Mouse (Mus musculus): ENCODE measurements around the gene C5ar1.

DNA sequence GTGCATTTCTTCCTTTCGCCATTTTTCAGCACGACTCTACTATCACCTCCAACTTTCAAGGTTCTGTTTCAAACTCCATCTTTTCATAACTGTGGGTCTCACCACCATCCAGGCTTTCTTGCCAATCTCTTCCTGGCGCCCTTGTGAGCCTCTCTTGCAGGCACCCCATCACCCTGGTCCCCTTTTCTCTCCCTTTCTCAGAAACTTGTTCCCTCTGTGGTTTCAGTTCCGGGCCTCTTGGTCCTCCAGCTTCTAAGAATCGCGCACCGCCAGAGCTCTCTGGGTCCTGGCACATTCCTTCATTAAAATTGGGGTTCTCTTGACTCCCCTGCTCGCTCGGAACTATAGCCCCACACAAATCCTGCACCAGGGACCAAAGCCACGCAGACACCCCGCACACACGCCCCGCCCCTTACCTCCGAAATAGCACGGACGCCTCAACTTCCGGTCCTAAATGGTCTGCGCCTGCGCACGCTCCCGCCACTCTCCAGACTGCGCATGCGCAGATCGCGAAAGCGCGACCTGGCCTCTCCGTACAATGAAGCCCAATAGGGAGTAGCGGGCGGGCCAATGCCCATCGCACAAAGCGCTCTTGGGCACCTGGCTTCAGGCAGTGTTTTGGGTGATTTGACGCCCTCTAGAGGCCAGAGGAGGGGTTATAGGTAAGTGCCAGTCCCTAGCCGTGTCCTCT lies 37.6 kb downstream of the C5ar1 start, which contains the start of gene Dhx34:
- TF ChIP-seq MYC (IDR thresholded peaks at IDR 0.05; ENCODE audit: low read depth, low read length), result 0 out of 2 replicates have a peak, but pooled peaks have one; percentile 17
- no peak for TF ChIP-seq RCOR1 (IDR thresholded peaks at IDR 0.05; ENCODE audit: low read depth, low read length)
- TF ChIP-seq EP300 (IDR thresholded peaks at IDR 0.05; ENCODE audit: low read depth in 1 of 2, low read length in 2 of 2), result no peak
- peak; percentile 72 to 92; a peak in 3 of 4 replicates for TF ChIP-seq POLR2A (IDR thresholded peaks at IDR 0.05; ENCODE audit: control insufficient read depth in 1 of 2, insufficient read depth in 1 of 2, low read depth in 1 of 2, low read length in 2 of 2, poor library complexity in 1 of 2)
- no peak for TF ChIP-seq JUND (IDR thresholded peaks at IDR 0.05; ENCODE audit: low read depth, low read length)
- TF ChIP-seq E2F4 (IDR thresholded peaks at IDR 0.05; ENCODE audit: borderline replicate concordance, low read depth, low read length), result no peak
